Mouse (Mus musculus) adrenal gland, postnatal 0 days (tissue): Measurements from ENCODE around the gene Ripply2. TPM values are rescaled to one million over a fixed set of nuclear protein-coding genes. Genes with fewer than 3 reads are reported as not detected.

Source experiments
- polyA plus RNA-seq: library from polyadenylated mRNA; unstranded; fragments of >200 nt; fragmentation: Nextera tagmentation; extraction: Ambion mirVana; gene quantifications from 2 replicates; pipeline ENCODE4 v1.2.1, GENCODE M21; 2015

The Ripply2 gene
- 4.1 and 5.7 TPM in 2 replicates for polyA plus RNA-seq

GRCm38 (mm10) chr9:87015288-87015937 lies at the start of gene Ripply2:
Gene Ripply2, plus strand, starts transcription at chr9:87015537.

GRCm38 (mm10) chr9:87021778-87022523 lies 6.6 kb downstream of the Ripply2 start, which contains the start of gene Cyb5r4:
Gene Cyb5r4, plus strand, starts transcription at chr9:87022014.

Other genes with a start within 250 kb of the Ripply2 start
- gene Snap91, start 134.9 kb upstream of the Ripply2 start, polyA plus RNA-seq: 23.2 and 28.8 TPM in 2 replicates
- gene Cyb5r4, start 6.5 kb downstream of the Ripply2 start, polyA plus RNA-seq: 50.0 and 75.4 TPM in 2 replicates
- 0.80 and 1.4 TPM in 2 replicates for gene Mrap2, start 128.8 kb downstream of the Ripply2 start, polyA plus RNA-seq
- 2.1 and 4.0 TPM in 2 replicates for gene Cep162, start 240.0 kb downstream of the Ripply2 start, polyA plus RNA-seq